Mouse (Mus musculus) midbrain, postnatal 0 days (tissue): ENCODE data around the gene Dock11. TPM values are rescaled to one million over a fixed set of nuclear protein-coding genes. Genes with fewer than 3 reads are reported as not detected.

Source experiments
- ATAC-seq: fragments of 200-750 bp; cut with Nextera tagmentation; 2 replicates; pipeline ENCODE4 v1.8.0; 2017; ENCODE audit warnings: moderate number of reproducible peaks, mild to moderate bottlenecking, moderate TSS enrichment, moderate library complexity; ENCODE audit not compliant: low FRiP score
- DNase-seq: peaks from one replicate; pipeline ENCODE4 v3.0.0-alpha.2; 2015; ENCODE audit warnings: low spot score
- H3K27ac ChIP-seq: fragments of 300-500 bp; sonication (generic); 2 replicates; pipeline ENCODE4 v1.5.1; 2014; ENCODE audit warnings: low read depth, mild to moderate bottlenecking, low read length, mixed read lengths
- H3K27me3 ChIP-seq: fragments of 300-500 bp; sonication (generic); 2 replicates; pipeline ENCODE4 v1.6.1; 2014; ENCODE audit warnings: low read length, control low read depth, mixed read lengths; ENCODE audit not compliant: insufficient read depth
- H3K36me3 ChIP-seq: fragments of 300-500 bp; sonication (generic); 2 replicates; pipeline ENCODE4 v1.6.1; 2014; ENCODE audit warnings: low read length, control low read depth, mixed read lengths; ENCODE audit not compliant: insufficient read depth
- H3K4me1 ChIP-seq: fragments of 300-500 bp; sonication (generic); 2 replicates; pipeline ENCODE4 v1.6.1; 2014; ENCODE audit warnings: mild to moderate bottlenecking, control low read depth, antibody characterized with exemption, low read length, mixed read lengths; ENCODE audit not compliant: insufficient read depth
- H3K4me2 ChIP-seq: fragments of 300-500 bp; sonication (generic); 2 replicates; pipeline ENCODE4 v1.6.1; 2014; ENCODE audit warnings: low read depth, mild to moderate bottlenecking, low read length, mixed read lengths; ENCODE audit not compliant: poor library complexity, severe bottlenecking
- H3K4me3 ChIP-seq: fragments of 300-500 bp; sonication (generic); 2 replicates; pipeline ENCODE4 v1.5.1; 2014; ENCODE audit warnings: low read depth, mild to moderate bottlenecking, low read length, moderate library complexity
- H3K9ac ChIP-seq: fragments of 300-500 bp; sonication (generic); replicated peaks from 2 replicates; pipeline ENCODE4 v1.6.1; 2014; ENCODE audit warnings: mild to moderate bottlenecking, low read length, moderate library complexity, mixed read lengths; ENCODE audit not compliant: poor library complexity, severe bottlenecking
- H3K9me3 ChIP-seq: fragments of 300-500 bp; sonication (generic); 2 replicates; pipeline ENCODE4 v1.6.1; 2016; ENCODE audit warnings: low read length, control low read depth
- CTCF ChIP-seq: IDR thresholded peaks from 2 replicates; pipeline ENCODE4 v1.5.1; 2016; ENCODE audit warnings: antibody characterized with exemption, mild to moderate bottlenecking
- WGBS: fragments of 180-500 bp; shearing (Covaris S2); extraction: QIAGEN DNeasy Blood & Tissue Kit; methylation state at CpG from one replicate; pipeline ENCODE4 v1.1.7; 2014; 5-methylcytosine and 5-hydroxymethylcytosine counted together
- polyA plus RNA-seq: library from polyadenylated mRNA; unstranded; fragments of >200 nt; fragmentation: Nextera tagmentation; extraction: Ambion mirVana; gene quantifications from 2 replicates; pipeline ENCODE4 v1.2.1, GENCODE M21; 2015
- total RNA-seq: library from RNA; depleted of rRNA; stranded (reverse); fragments of >200 nt; gene quantifications from 2 replicates; pipeline ENCODE4 v1.2.3, GENCODE M21; 2014

Dock11 gene
- total and polyA plus RNA-seq, 2 experiments from 2014 or later: 5.6 to 21.4 TPM

- no peaks in the 10 kb centered on the region for H3K4me1 ChIP-seq
- H3K9me3 ChIP-seq: no peaks in the 10 kb centered on the region
- H3K36me3 ChIP-seq: no peaks in the 10 kb centered on the region
- no peak overlapping the region for H3K9ac ChIP-seq
- no peak for DNase-seq
- no peak for TF ChIP-seq CTCF
- H3K4me3 ChIP-seq: no peak overlapping the region
- H3K27me3 ChIP-seq: no peaks in the 10 kb centered on the region
- H3K4me2 ChIP-seq: no peak overlapping the region
- 59% methylated on average over 5 of the region's 5 CpGs for WGBS
- H3K27ac ChIP-seq: no peak overlapping the region
- ATAC-seq: no peak
Measured at GRCm38 (mm10) chrX:35892377-35892776, 3.7 kb downstream of the Dock11 start.

- Histone ChIP-seq H3K4me2 (no peak overlapping the region), H3K4me1 (no peaks in the 10 kb centered on the region), H3K27ac (no peak overlapping the region), H3K9ac (no peak overlapping the region), H3K4me3 (no peak overlapping the region), H3K36me3 (no peaks in the 10 kb centered on the region), H3K27me3 (no peaks in the 10 kb centered on the region), H3K9me3 (no peaks in the 10 kb centered on the region)
- no peak for ATAC-seq
- no peak for TF ChIP-seq CTCF
- 82% methylated on average over 11 of the region's 11 CpGs for WGBS
- no peak for DNase-seq
Measured at GRCm38 (mm10) chrX:35897648-35898500, 9.2 kb downstream of the Dock11 start.

GRCm38 (mm10) chrX:35898501-35898766, 9.8 kb downstream of the Dock11 start:
- no peak for ATAC-seq
- H3K4me1 ChIP-seq: no peaks in the 10 kb centered on the region
- no peak for DNase-seq
- H3K4me3 ChIP-seq: no peak overlapping the region
- H3K4me2 ChIP-seq: no peak overlapping the region
- no peaks in the 10 kb centered on the region for H3K9me3 ChIP-seq
- WGBS: 100% methylated on average over 2 of the region's 2 CpGs
- no peak overlapping the region for H3K9ac ChIP-seq
- H3K36me3 ChIP-seq: no peaks in the 10 kb centered on the region
- no peak for TF ChIP-seq CTCF
- no peak overlapping the region for H3K27ac ChIP-seq
- no peaks in the 10 kb centered on the region for H3K27me3 ChIP-seq

- H3K36me3 ChIP-seq: no peaks in the 10 kb centered on the region
- DNase-seq: no peak
- H3K27me3 ChIP-seq: no peaks in the 10 kb centered on the region
- no peaks in the 10 kb centered on the region for H3K4me1 ChIP-seq
- 77% methylated on average over 7 of the region's 7 CpGs for WGBS
- H3K27ac ChIP-seq: no peak overlapping the region
- H3K9ac ChIP-seq: no peak overlapping the region
- H3K4me3 ChIP-seq: no peak overlapping the region
- H3K9me3 ChIP-seq: no peaks in the 10 kb centered on the region
- ATAC-seq: no peak
- no peak for TF ChIP-seq CTCF
- H3K4me2 ChIP-seq: no peak overlapping the region
Measured at GRCm38 (mm10) chrX:35904352-35904751, 15.7 kb downstream of the Dock11 start.

GRCm38 (mm10) chrX:35906696-35907330, 18.2 kb downstream of the Dock11 start:
- no peak for TF ChIP-seq CTCF

GRCm38 (mm10) chrX:35919558-35919957, 30.9 kb downstream of the Dock11 start:
- 90% methylated on average over 2 of the region's 2 CpGs for WGBS
- no peak overlapping the region for H3K4me2 ChIP-seq
- TF ChIP-seq CTCF: no peak
- DNase-seq: no peak
- no peak overlapping the region for H3K27ac ChIP-seq
- no peaks in the 10 kb centered on the region for H3K27me3 ChIP-seq
- H3K36me3 ChIP-seq: no peaks in the 10 kb centered on the region
- no peaks in the 10 kb centered on the region for H3K9me3 ChIP-seq
- no peaks in the 10 kb centered on the region for H3K4me1 ChIP-seq
- no peak for ATAC-seq
- H3K9ac ChIP-seq: no peak overlapping the region
- H3K4me3 ChIP-seq: no peak overlapping the region

More at GRCm38 (mm10) chrX:35906696-35907330, 18.2 kb downstream of the Dock11 start:
- no peak overlapping the region for H3K9ac ChIP-seq
- no peak overlapping the region for H3K4me3 ChIP-seq
- no peaks in the 10 kb centered on the region for H3K27me3 ChIP-seq
- ATAC-seq (no peak), DNase-seq (no peak)
- H3K4me2 ChIP-seq: no peak overlapping the region
- no peak overlapping the region for H3K27ac ChIP-seq
- H3K36me3 ChIP-seq: no peaks in the 10 kb centered on the region
- WGBS: 83% methylated on average over 4 of the region's 4 CpGs
- no peaks in the 10 kb centered on the region for H3K9me3 ChIP-seq
- no peaks in the 10 kb centered on the region for H3K4me1 ChIP-seq
